Mouse (Mus musculus): Measurements from ENCODE around the gene Sp100.

Gene Sp100

GRCm38 (mm10) chr1:85649881-85650280 lies at the start of gene Sp100:
TSS of gene Sp100 (plus strand) at chr1:85649988.
- WGBS, result 67% methylated on average over 6 of the region's 6 CpGs

DNA sequence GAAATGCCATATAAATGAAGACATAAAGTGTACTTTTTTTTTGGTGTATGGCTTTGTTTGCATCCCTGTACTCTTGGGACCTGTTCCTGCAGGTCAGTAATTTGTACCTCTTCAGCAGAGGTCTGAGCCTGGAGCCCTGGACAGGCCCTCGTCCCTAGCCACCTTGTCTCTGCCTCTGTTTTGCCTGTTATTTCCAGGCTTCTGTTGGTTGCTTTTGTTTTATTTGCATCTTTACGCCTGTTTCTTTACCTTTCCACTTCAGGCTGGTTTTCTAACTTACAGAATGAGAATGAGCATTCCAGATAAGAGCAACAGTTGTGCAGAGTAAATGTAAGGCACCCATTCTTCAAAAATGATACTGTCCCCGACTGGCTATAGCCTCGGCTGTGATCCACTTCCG lies 49.7 kb upstream of the Sp100 start, which contains the start of gene Sp140:
Sp140 (plus strand) TSS at position 301 of the 400 bp plus-strand sequence.
- WGBS, result 60% methylated on average over 1 of the region's 5 CpGs

DNA sequence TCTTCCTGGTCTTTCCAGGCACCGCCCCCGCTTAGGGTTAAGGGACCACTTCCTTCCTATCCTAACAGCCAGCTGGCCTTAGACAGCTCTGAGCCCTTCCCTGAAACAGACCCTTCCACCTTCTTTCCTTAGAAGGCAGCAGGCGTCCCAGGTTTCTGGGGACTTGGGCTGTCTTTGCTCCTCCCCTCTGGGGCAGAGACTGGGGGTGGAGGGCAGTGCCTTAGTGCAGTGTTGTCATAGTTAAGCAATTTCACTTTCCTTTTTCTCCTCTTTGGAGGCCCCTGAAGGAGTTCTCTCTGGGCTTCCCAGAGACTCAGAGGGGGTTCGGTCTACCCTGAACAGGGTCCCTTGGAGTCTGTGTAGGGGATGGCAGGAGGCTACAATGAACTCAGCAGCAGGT lies 49.0 kb upstream of the Sp100 start:
- 66% methylated on average over 4 of the region's 4 CpGs for WGBS

GRCm38 (mm10) chr1:85604341-85604740 lies 45.4 kb upstream of the Sp100 start:
- WGBS, result 100% methylated on average over 1 of the region's 1 CpGs

DNA sequence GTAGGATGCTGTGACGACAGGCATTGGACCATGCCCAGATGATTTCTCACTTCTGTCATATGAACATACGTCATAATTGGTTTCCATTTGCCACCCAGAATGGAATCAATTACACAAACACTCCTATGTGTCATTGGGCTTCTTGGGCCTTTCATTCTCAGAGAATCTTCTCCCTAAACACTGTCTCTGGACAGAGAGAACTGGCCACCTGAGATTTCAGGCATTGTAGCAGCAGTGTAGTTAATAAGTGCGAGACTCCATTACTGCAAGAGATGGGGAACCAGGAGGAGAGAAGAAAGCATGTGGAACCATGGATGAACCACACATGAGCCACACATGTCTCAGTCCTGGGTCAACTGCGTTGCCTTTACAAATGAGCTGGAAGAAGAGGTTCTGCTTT lies 41.4 kb upstream of the Sp100 start:
- WGBS, result 66% methylated on average over 4 of the region's 4 CpGs

DNA sequence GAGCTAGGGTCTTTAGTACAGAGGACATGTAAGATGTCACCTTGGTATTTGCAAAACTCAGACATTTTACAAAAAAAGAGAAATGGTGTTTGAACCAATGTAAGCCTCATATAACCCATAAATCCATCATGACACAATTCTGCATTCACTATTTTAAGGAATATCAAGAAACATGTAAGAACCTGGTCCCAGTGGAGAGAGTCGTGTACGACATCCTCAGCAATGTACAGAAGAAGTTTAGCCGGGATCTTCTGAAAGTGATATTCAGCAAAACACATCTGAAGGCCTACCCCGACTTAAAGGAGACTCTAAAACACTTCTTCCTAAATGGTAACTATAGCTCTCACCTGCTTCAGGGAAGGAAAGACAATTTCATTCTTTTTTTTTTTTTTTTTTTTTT lies 39.2 kb upstream of the Sp100 start:
- WGBS, result no CpG with 5 or more reads among the region's 4 CpGs

DNA sequence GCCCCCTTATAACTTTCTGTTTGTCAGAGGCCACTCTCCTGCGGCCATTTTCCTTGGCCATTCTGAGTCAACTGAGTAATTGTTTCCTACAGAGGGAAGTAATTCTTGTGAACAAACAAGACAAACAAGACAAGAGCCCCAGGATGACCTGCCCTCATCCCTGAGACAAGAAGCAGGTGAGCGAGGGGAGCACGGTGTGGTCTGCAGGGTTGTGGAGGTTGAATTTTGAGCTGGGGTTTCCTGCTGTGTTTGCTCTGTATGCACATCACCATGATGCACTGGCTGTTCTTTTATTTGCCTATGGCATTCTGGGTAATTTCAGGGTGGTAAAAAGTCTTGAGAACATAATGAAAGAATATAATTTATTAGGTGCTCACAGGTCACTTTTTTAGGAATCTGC lies 34.7 kb upstream of the Sp100 start:
- WGBS, result 93% methylated on average over 3 of the region's 3 CpGs

DNA sequence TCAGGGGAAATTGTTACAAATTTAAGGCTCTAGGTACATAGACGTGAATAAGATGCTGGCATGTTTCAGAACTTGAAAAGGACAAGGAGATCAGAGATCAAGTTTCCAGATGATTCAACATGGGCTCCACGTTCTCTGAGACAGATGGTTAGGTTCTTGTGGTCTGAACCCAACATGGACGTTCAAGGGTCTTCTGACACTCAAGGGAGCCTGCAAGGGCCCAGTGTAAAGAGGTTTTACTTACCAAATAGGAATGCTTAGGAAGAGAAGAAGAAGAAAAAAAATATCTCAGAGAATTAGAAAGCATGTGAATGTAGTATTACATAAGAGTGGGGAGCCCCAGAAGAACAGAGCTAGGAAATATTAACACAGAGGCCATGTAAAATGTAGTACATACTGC lies 34.0 kb upstream of the Sp100 start:
- WGBS, result 55% methylated on average over 3 of the region's 3 CpGs

- WGBS, result 62% methylated on average over 4 of the region's 5 CpGs
Observed at GRCm38 (mm10) chr1:85617161-85617560, 32.6 kb upstream of the Sp100 start.

- 50% methylated on average over 1 of the region's 1 CpGs for WGBS
Observed at GRCm38 (mm10) chr1:85618689-85619088, 31.1 kb upstream of the Sp100 start.

DNA sequence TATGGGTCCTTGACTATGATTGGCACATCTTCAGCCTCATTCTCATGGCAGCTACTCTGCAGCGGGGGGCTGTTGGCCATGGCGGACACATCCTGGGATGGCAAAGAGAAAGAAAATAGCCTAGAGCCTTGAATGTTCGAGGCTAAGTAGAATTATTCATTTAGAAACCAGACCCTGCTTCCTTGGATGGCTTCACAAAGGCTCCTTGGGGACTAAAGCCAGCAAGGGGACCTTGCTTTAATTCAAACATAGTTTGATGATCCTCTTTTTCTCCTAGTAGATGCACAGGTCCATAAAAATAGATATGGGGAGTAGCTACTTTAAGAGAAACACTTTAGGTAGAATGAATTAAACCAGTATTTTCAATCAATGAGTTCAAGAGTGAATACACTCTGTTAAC lies 12.9 kb upstream of the Sp100 start:
- 58% methylated on average over 3 of the region's 3 CpGs for WGBS

- WGBS, result 82% methylated on average over 4 of the region's 4 CpGs
Observed at GRCm38 (mm10) chr1:85638144-85638543, 11.6 kb upstream of the Sp100 start.

DNA sequence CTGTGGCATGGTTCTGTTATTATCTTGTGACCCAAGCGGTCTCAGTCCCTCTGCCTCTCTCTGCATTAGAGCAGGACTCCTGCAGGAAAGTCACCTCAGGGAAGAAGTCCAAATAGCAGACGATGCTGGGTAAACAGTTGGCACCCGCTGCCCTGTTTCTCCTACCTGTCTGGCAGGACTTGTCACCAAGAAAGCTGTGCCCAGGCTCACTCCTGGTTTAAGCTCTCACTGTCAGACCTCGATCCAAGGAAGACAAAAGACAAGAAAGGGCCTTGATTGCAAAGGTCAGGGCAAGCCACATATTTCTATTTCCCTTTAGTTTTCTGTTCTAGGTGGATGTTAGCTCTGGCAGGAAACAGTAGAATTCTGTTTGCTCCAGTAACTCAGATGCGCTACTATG lies 736 bp downstream of the Sp100 start:
- 69% methylated on average over 4 of the region's 5 CpGs for WGBS

DNA sequence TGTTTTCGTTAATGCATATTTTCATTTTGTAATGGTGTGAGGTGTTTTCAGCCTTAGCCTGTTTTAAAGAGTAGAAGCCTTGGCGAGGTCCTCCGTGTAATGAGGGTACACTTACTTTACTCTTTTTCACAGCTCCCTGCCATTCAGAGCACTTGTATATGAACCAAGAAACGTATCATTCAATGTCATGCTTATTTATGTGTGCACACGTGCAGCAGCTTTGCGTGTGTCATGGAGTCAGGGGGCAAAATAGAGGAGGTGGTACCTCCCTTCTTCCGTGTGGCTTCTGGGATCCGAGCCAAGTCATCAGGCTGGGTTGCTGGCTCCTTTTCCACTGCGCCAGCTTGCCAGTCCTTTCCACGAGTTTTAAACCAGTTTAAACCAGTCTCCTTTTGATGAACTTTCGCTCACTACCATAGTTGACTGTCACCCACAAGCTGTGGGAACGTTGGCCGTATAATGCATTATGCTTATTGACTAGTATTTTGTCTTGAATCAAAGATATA lies 2.0 kb downstream of the Sp100 start:
- WGBS, result 51% methylated on average over 13 of the region's 13 CpGs

DNA sequence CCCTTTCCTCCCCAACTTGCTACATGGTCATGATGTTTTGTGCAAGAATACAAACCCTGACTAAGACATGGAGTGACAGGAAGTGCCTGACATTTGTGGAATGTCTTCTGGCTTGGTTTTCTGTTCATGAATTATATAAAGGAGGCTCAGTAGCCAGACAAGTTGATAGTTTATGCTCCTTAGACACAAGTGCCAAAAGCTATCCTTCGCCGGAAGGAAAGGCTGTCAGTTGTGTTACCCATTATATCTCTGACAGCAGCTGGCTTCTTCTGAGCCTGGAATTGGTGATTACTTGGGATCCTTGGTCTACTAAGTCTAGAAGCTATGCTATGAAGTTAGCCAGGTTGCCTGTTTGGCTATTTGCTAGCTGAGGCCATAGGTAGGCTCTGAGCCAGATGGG lies 7.4 kb downstream of the Sp100 start:
- WGBS, result 81% methylated on average over 2 of the region's 2 CpGs

- 58% methylated on average over 4 of the region's 4 CpGs for WGBS
Observed at GRCm38 (mm10) chr1:85680226-85680625, 30.4 kb downstream of the Sp100 start.

DNA sequence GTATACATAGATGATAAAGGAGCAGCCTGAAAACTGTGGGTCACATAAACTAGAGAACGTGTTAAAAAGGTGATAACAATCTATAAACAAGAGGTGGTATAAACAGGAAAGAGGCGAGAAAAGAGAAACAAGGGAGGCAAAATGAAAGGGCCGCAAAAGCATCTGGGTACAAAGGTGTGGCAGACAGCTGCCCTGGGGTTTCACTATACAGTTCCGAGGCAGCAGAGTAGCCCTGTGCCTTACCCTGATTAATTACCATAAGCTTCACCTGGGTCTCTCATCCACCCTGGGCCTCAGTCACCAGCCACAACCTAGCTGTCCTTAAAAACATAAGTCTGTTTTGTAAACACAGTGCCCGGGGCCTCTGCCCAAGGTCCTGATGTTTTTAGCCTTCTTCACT lies 36.9 kb downstream of the Sp100 start:
- WGBS, result 85% methylated on average over 5 of the region's 5 CpGs

DNA sequence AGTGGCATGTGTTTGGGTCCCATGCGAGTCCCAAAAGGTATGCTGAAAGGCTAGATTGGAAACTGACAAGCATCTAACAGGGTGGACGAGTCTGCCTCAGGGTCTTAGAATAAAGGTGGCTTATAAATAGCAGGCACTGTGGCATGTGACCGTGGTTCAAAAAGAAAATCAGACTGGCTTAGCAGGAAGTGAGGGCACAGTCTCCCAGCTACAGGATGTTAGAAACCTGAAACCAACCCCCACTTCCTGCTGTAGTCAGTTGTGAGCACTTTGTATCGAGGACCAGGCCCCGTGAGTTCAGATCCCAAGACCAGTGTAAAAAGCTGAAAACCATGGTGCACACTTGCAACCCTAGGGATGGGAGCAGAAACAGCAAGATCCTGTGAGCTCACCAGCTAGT lies 37.6 kb downstream of the Sp100 start:
- 73% methylated on average over 5 of the region's 5 CpGs for WGBS

GRCm38 (mm10) chr1:85690544-85690943 lies 40.8 kb downstream of the Sp100 start:
- 90% methylated on average over 3 of the region's 3 CpGs for WGBS

GRCm38 (mm10) chr1:85692281-85692680 lies 42.5 kb downstream of the Sp100 start:
- 54% methylated on average over 1 of the region's 1 CpGs for WGBS

GRCm38 (mm10) chr1:85693280-85693679 lies 43.5 kb downstream of the Sp100 start:
- 71% methylated on average over 3 of the region's 3 CpGs for WGBS

DNA sequence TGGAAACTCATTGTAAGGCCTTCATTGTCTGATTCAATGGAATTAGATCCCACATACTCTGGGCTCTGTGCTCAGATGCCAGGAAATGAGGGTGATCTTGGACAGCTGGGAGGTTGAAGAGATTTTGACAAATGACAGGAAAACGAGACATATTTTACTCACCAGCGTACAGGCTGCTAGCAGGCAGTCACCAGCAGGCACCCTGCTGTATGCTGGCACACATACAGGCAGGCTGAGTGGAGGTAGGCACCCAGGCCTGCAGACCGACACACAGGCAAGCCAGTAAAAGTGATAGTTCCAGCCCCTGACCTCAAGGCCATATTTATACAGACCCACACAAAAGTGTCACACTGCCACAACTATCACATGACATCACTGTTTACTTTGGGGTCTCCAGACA lies 45.9 kb downstream of the Sp100 start:
- 78% methylated on average over 3 of the region's 3 CpGs for WGBS

GRCm38 (mm10) chr1:85697721-85698493 lies 48.1 kb downstream of the Sp100 start:
- WGBS, result 80% methylated on average over 4 of the region's 4 CpGs

- 79% methylated on average over 4 of the region's 4 CpGs for WGBS
Observed at GRCm38 (mm10) chr1:85702531-85702930, 52.7 kb downstream of the Sp100 start.

Measured in cerebral cortex, adult 2 months (tissue).